Mouse (Mus musculus): ENCODE data around the gene Mafb. TPM values are rescaled to one million over a fixed set of nuclear protein-coding genes. Genes with fewer than 3 reads are reported as not detected.

Mafb gene
- polyA plus RNA-seq, 1 experiment from 2014 or later: 4.3 TPM

GRCm38 (mm10) chr2:160378271-160378670, 11.4 kb upstream of the Mafb start:
- no peak for TF ChIP-seq EP300 (optimal IDR thresholded peaks at IDR 0.05)
- TF ChIP-seq CTCF (IDR thresholded peaks at IDR 0.05; ENCODE audit: low read depth): peak; percentile 87
- DNase-seq (ENCODE audit: low spot score) (peak; percentile 58), ATAC-seq (ENCODE audit: low FRiP score, low TSS enrichment) (no peak)
- Histone ChIP-seq H3K9ac (ENCODE audit: low read length) (no peak overlapping the region), H3K4me2 (replicated peaks; ENCODE audit: low read depth) (no peak overlapping the region), H3K4me1 (replicated peaks; ENCODE audit: control insufficient read depth, insufficient read depth) (no peaks in the 10 kb centered on the region), H3K36me3 (ENCODE audit: control insufficient read depth, insufficient read depth, low read length) (no peaks in the 10 kb centered on the region), H3K27me3 (ENCODE audit: control insufficient read depth, insufficient read depth, low read length) (no peaks in the 10 kb centered on the region), H3K4me3 (ENCODE audit: low read depth, low read length) (no peak overlapping the region), H3K27ac (replicated peaks) (no peak overlapping the region), H3K9me3 (ENCODE audit: control insufficient read depth, low read length) (no peaks in the 10 kb centered on the region)
- WGBS: 53% methylated on average over 4 of the region's 4 CpGs

DNA sequence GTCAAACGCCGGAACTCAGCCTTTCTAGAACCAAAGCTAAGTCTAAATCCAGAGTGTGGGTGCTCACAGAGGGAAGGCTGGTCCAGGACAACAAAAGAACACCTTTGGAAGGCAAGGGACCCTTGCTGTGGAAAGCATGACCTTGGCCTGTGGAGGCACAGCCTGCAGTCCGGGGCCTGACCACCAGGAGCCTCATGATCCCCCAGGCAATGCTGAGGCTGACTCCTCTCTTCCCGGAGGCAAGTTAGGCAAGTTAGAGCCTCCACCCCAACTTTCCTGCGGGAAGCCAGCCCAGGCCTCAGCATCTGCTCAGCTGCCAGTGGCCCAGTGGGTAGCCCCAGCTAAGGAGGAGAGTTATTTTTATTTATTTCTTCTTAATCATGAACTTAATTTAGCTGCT, 9.4 kb upstream of the Mafb start:
- peak; percentile 10; the same call in 1 of the 2 replicates for TF ChIP-seq CTCF (IDR thresholded peaks at IDR 0.05; ENCODE audit: low read depth)
- TF ChIP-seq EP300 (optimal IDR thresholded peaks at IDR 0.05): no peak
- Histone ChIP-seq H3K4me2 (replicated peaks; ENCODE audit: low read depth) (no peak overlapping the region), H3K4me1 (replicated peaks; ENCODE audit: control insufficient read depth, insufficient read depth) (no peaks in the 10 kb centered on the region), H3K4me3 (ENCODE audit: low read depth, low read length) (no peak overlapping the region), H3K27me3 (ENCODE audit: control insufficient read depth, insufficient read depth, low read length) (no peaks in the 10 kb centered on the region; the same call in 1 of the 2 replicates), H3K36me3 (ENCODE audit: control insufficient read depth, insufficient read depth, low read length) (no peaks in the 10 kb centered on the region), H3K27ac (replicated peaks) (no peak overlapping the region), H3K9me3 (ENCODE audit: control insufficient read depth, low read length) (no peaks in the 10 kb centered on the region), H3K9ac (ENCODE audit: low read length) (no peak overlapping the region)
- ATAC-seq (ENCODE audit: low FRiP score, low TSS enrichment) (no peak), DNase-seq (ENCODE audit: low spot score) (no peak)
- WGBS: 49% methylated on average over 5 of the region's 5 CpGs

DNA sequence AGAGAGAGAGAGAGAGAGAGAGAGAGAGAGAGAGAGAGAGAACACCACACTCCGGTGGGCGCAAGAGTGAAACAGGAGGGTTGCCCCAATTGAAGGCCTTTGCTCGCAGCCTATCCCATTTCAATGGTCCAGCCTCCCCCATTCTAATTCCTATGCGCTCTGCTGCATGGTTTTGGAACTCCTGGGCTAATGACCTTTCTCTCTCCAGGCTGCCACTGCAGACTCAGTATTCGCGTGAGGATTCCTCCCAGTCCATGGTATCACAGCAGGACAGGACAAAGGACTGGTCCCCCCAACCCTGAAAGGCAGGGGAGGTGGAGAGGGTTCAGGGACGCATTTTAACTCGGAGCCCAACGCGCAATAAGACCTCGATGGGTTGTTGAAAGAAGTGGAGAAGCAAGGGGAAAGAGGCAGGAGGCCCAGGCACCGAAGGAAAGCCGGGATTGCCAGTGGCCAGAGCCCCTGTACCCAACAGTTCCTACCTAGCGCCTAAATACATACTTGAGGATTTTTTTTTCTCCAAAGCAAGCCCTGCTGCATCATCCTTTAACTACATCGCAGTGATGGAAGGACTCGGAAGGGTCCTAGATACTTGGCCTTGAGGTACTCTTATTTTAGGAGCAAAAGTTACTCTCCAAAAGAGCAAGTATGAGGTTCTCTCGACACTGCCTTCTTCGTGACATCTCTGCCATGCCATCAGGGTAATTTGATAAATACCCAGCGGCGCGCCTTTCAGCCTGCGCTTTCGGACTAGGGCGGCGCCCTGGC, 3.0 kb upstream of the Mafb start:
- no peaks in the 10 kb centered on the region for H3K9me3 ChIP-seq (ENCODE audit: control insufficient read depth, low read length)
- no peak for DNase-seq (ENCODE audit: low spot score)
- no peak for ATAC-seq (ENCODE audit: low FRiP score, low TSS enrichment)
- H3K9ac ChIP-seq (ENCODE audit: low read length): no peak overlapping the region
- H3K27ac ChIP-seq (replicated peaks): no peak overlapping the region
- no peak overlapping the region for H3K4me2 ChIP-seq (replicated peaks; ENCODE audit: low read depth)
- no peaks in the 10 kb centered on the region for H3K4me1 ChIP-seq (replicated peaks; ENCODE audit: control insufficient read depth, insufficient read depth)
- H3K27me3 ChIP-seq (ENCODE audit: control insufficient read depth, insufficient read depth, low read length): peaks cover 24% of the 10 kb centered on the region; the same call in 1 of the 2 replicates
- WGBS: 7% methylated on average over 25 of the region's 25 CpGs
- no peaks in the 10 kb centered on the region for H3K36me3 ChIP-seq (ENCODE audit: control insufficient read depth, insufficient read depth, low read length)
- peak overlapping the region; percentile 8; the same call in 1 of the 2 replicates for H3K4me3 ChIP-seq (ENCODE audit: low read depth, low read length)
- TF ChIP-seq CTCF (IDR thresholded peaks at IDR 0.05; ENCODE audit: low read depth) (no peak), EP300 (optimal IDR thresholded peaks at IDR 0.05) (no peak)

DNA sequence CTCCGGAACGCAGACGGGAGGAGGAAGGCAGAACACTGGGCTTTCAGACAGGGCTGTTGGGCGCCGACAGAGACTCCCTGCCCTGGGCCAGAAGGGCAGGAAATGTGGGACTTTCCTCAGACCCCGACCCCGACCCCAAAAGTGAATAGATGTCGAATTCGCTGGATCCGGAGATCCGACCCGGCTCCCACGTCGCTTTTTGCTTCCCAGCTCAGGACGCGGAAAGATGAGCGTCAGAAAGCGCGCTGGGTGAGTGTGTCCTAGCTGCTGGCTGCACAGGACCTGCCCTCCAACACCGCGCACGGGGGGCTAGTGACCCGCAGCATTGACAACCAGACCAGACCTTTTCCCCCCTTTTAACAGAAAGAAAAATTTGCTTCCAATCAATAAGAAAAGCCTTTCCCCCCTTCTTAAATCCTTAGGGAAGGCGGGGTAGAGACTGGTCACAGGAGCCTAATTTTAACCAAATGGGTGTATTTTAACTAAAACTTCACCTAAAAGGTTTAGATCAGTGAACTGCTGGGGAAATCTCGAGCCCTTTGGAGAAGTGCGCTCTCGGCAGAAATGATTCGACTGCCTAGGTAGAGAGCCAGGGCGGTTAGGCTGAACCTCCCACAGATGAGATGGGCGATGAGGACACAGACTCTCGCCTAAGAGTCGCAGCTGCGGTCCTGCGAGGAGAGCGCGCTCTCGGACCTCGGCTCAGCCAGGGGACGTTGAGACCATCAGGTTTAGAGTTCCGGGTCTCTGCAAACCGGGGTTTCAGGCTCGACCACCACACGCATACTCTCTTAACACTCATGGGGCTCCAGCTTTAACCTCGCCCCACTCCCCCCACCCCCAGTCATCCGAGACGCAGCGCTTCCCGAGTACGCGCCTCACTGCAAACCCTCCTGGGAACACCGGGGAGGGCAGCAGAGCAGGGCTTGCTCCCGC, 1.8 kb upstream of the Mafb start:
- Histone ChIP-seq H3K4me1 (replicated peaks; ENCODE audit: control insufficient read depth, insufficient read depth) (no peaks in the 10 kb centered on the region), H3K36me3 (ENCODE audit: control insufficient read depth, insufficient read depth, low read length) (no peaks in the 10 kb centered on the region), H3K4me3 (ENCODE audit: low read depth, low read length) (peak overlapping the region; percentile 10), H3K9me3 (ENCODE audit: control insufficient read depth, low read length) (no peaks in the 10 kb centered on the region), H3K4me2 (replicated peaks; ENCODE audit: low read depth) (peak overlapping the region; percentile 36), H3K27me3 (ENCODE audit: control insufficient read depth, insufficient read depth, low read length) (peaks cover 24% of the 10 kb centered on the region; the same call in 1 of the 2 replicates), H3K27ac (replicated peaks) (no peak overlapping the region), H3K9ac (ENCODE audit: low read length) (no peak overlapping the region)
- DNase-seq (ENCODE audit: low spot score) (no peak), ATAC-seq (ENCODE audit: low FRiP score, low TSS enrichment) (no peak)
- 2% methylated on average over 52 of the region's 52 CpGs for WGBS
- TF ChIP-seq EP300 (optimal IDR thresholded peaks at IDR 0.05) (no peak), CTCF (IDR thresholded peaks at IDR 0.05; ENCODE audit: low read depth) (no peak)

GRCm38 (mm10) chr2:160367448-160368208, 763 bp upstream of the Mafb start:
- peak overlapping the region; percentile 53 for H3K9ac ChIP-seq (ENCODE audit: low read length)
- H3K4me2 ChIP-seq (replicated peaks; ENCODE audit: low read depth): peak overlapping the region; percentile 82
- ATAC-seq (ENCODE audit: low FRiP score, low TSS enrichment) (peak; percentile 65), DNase-seq (ENCODE audit: low spot score) (peak; percentile 90)
- no peaks in the 10 kb centered on the region for H3K4me1 ChIP-seq (replicated peaks; ENCODE audit: control insufficient read depth, insufficient read depth)
- H3K9me3 ChIP-seq (ENCODE audit: control insufficient read depth, low read length): no peaks in the 10 kb centered on the region
- WGBS: under 1% methylated on average over 44 of the region's 45 CpGs
- H3K27ac ChIP-seq (replicated peaks): peak overlapping the region; percentile 81
- TF ChIP-seq CTCF (IDR thresholded peaks at IDR 0.05; ENCODE audit: low read depth) (peak; percentile 98), EP300 (optimal IDR thresholded peaks at IDR 0.05) (no peak)
- peaks cover 29% of the 10 kb centered on the region; the same call in 1 of the 2 replicates for H3K27me3 ChIP-seq (ENCODE audit: control insufficient read depth, insufficient read depth, low read length)
- H3K36me3 ChIP-seq (ENCODE audit: control insufficient read depth, insufficient read depth, low read length): no peaks in the 10 kb centered on the region
- H3K4me3 ChIP-seq (ENCODE audit: low read depth, low read length): peak overlapping the region; percentile 60

Measured in stomach, postnatal 0 days (tissue).